Mouse (Mus musculus) C2C12 (cell line): ENCODE results near the gene Gm8126. TPM values are rescaled to one million over a fixed set of nuclear protein-coding genes. Genes with fewer than 3 reads are reported as not detected.
"Not testable (repeated sequence)": the region's sequence is repeated elsewhere in the genome, so short reads cannot be mapped to it uniquely, and the experiment has no call there.

Experiments
- H3K27me3 ChIP-seq: one replicate; pipeline ENCODE4 v1.6.1; 2011; ENCODE audit not compliant: control insufficient read depth, insufficient read depth, insufficient read length
- H3K36me3 ChIP-seq: one replicate; pipeline ENCODE4 v1.6.1; 2011; ENCODE audit not compliant: control insufficient read depth, insufficient read depth
- H3K4me3 ChIP-seq: one replicate; pipeline ENCODE4 v1.5.1; 2011; ENCODE audit warnings: mild to moderate bottlenecking, control low read depth; ENCODE audit not compliant: poor library complexity, insufficient read depth, severe bottlenecking
- H3K79me2 ChIP-seq: one replicate; pipeline ENCODE4 v1.6.1; 2011; ENCODE audit not compliant: control insufficient read depth, insufficient read depth
- H3K79me3 ChIP-seq: one replicate; pipeline ENCODE4 v1.6.1; 2011; ENCODE audit warnings: low read depth, control low read depth
- H3ac ChIP-seq: one replicate; pipeline ENCODE3; 2011; ENCODE audit warnings: low read depth; ENCODE audit not compliant: control insufficient read depth, insufficient read length
- polyA plus RNA-seq: library from polyadenylated mRNA; unstranded; fragments of >200 nt; fragmentation: generic; extraction: Trizol; gene quantifications from one replicate; pipeline ENCODE4 v1.2.1, GENCODE M21; 2012; ENCODE audit warnings: missing spikeins

Gm8126 gene
- polyA plus RNA-seq, 1 experiment, result 0.22 TPM

DNA sequence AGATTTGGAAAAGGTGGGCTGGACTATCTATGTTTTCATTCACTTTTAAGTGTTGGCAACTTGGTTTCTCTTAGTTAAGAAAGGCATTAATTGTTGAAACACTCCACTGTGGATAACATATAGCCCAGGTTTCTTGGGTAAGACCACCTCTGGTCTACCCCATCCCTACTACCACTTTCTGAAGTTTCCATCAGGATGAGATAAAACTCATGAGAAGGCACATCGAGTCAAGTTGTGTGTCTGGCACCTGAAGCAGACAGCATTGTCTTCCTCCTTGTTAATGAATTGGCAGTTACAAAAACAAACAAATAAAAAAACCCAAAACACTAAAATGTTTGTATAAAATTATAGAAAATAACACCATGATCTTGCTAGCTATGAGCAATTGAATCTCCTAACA is 17.3 kb downstream of the Gm8126 start:
- H3K4me3 ChIP-seq, H3K79me3 ChIP-seq, H3K79me2 ChIP-seq, H3K36me3 ChIP-seq, H3ac ChIP-seq, H3K27me3 ChIP-seq: not testable (repeated sequence)

DNA sequence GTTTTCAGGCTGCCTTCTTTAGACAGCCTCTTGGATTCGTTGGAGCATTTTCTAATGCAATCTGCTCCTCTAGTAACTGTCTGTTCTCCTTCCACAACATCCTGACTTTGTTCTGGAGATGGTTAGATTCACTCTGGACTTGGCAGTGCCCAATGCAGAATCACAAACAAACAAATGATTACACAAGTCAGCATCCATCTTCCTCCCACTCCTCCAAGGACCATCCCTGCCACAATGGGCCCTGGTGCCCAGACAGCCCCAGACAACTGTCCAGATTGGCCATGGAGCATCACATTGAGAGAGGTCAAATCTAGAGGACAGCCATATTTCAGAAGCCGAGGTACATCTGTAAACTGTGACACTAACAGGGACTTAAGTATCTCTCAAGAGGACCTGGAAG is 19.0 kb downstream of the Gm8126 start:
- not testable (repeated sequence) for H3K27me3 ChIP-seq, H3ac ChIP-seq, H3K79me2 ChIP-seq, H3K36me3 ChIP-seq, H3K4me3 ChIP-seq, H3K79me3 ChIP-seq

DNA sequence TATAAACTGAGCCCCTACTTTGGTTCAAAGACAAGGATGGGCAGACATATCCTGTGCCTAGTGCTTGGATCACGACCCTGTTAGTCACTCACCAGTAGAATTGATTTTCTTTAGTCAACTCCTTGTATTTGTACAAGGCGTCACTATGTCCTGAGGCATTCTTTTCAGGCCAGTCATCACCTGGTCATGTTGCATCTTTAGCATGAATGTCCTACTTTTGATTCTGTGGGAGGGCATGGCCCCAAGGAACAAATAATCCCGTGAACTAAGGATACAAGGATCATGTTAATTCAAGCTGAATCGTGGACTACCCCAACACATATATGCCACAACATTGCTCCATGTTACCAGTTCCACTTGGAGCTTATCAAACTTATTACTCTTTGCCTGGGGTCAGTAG is 19.7 kb downstream of the Gm8126 start:
- H3K4me3 ChIP-seq, H3K27me3 ChIP-seq, H3K79me2 ChIP-seq, H3ac ChIP-seq, H3K79me3 ChIP-seq, H3K36me3 ChIP-seq: not testable (repeated sequence)

DNA sequence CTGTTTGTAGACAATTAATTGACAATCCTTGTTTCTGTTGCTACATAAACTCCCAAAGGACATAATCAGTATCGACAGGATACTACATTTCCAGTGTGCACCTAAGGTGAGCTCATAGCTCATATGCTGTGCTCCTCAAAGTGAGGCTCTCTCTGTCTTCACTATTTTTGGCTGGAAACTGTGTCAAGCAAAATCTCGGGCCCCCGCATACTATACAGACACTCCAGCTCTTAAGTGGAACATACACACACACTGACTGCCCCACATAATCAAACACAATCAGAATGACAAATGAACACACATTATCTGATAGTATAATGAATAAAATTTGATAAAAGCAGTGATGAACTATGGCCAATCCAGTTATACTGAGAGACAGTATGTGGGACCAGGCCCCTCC is 20.2 kb downstream of the Gm8126 start:
- not testable (repeated sequence) for H3K79me3 ChIP-seq, H3K4me3 ChIP-seq, H3K79me2 ChIP-seq, H3K27me3 ChIP-seq, H3ac ChIP-seq, H3K36me3 ChIP-seq

DNA sequence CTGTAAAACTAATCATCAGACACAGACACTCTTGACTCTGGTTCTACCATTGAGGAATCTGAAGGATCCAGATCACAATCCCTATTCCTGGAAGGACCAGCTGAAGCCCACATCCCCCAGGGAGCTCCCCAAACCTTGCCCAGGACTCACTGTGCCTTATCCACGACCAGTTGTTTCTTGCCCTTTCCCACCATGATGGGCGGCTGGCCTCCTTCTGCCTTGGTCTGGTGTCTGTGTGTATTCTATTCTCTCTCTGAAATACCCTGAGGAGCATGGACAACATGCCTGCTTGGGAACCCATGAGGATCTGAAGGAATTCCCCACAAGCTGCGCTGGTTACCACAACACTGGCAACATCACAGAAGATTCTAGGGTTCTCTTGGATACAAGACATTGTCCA is 35.1 kb downstream of the Gm8126 start, which contains the start of gene Gm8127:
Gm8127 (minus strand) TSS at position 330 of the 400 bp plus-strand sequence.
- not testable (repeated sequence) for H3K27me3 ChIP-seq, H3K79me3 ChIP-seq, H3K79me2 ChIP-seq, H3K4me3 ChIP-seq, H3ac ChIP-seq, H3K36me3 ChIP-seq

Other genes with a start within 250 kb of the Gm8126 start
- not detected for gene Gm10376, start 243.0 kb upstream of the Gm8126 start, polyA plus RNA-seq
- 0.09 TPM for gene Gm8094, start 182.0 kb upstream of the Gm8126 start, polyA plus RNA-seq
- 0.02 TPM for gene Gm8104, start 158.0 kb upstream of the Gm8126 start, polyA plus RNA-seq
- gene Gm7233, start 78.8 kb upstream of the Gm8126 start, polyA plus RNA-seq, result not detected
- not detected for gene Gm8122, start 23.3 kb upstream of the Gm8126 start, polyA plus RNA-seq
- gene Gm9732, start 16.4 kb downstream of the Gm8126 start, polyA plus RNA-seq, result 11.6 TPM
- gene Gm8127, start 35.2 kb downstream of the Gm8126 start, polyA plus RNA-seq, result not detected
- not detected for gene 1700001F09Rik, start 89.2 kb downstream of the Gm8126 start, polyA plus RNA-seq
- gene Gm8138, start 157.7 kb downstream of the Gm8126 start, polyA plus RNA-seq, result not detected